Mouse (Mus musculus) embryonic fibroblast, embryonic 13.5 days (primary cell): ENCODE results near the gene Adamtsl1.

Source experiments
- CTCF ChIP-seq: IDR thresholded peaks from 2 replicates; pipeline ENCODE4 v1.5.1; 2011; ENCODE audit warnings: mild to moderate bottlenecking, control low read depth, low read length, moderate library complexity, borderline replicate concordance; ENCODE audit not compliant: insufficient read depth
- POLR2A ChIP-seq: IDR thresholded peaks from 2 replicates; pipeline ENCODE4 v1.6.1; 2011; ENCODE audit warnings: low read depth, mild to moderate bottlenecking, control low read depth, low read length, moderate library complexity

DNA sequence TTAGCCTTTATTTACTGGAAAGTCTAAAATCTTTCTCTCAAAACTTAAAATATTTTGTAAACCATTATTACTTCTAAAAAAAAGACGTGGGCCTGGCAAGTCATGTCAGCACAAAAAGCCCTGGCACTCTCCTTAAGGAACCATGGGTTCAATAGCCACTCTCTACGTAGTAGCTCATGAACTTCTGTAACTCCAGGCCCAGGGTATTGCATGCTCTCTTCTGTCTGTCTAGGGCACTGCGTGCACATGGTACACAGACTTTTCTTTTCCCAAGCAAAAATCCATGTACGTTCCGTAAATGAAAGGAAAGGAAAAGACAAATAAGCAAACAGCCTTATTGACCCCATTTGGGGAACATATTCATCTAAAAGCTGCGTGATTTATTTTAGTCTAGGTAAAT is 253.7 kb downstream of the Adamtsl1 start:
- TF ChIP-seq CTCF (no peak), POLR2A (no peak)
